Mouse (Mus musculus) lung, embryonic 15.5 days (tissue): ENCODE measurements around the gene Zg16. TPM values are rescaled to one million over a fixed set of nuclear protein-coding genes. Genes with fewer than 3 reads are reported as not detected.

Experiments used
- ATAC-seq: fragments of 200-750 bp; cut with Nextera tagmentation; 2 replicates; pipeline ENCODE4 v1.8.0; 2017; ENCODE audit warnings: moderate number of reproducible peaks, borderline replicate concordance; ENCODE audit not compliant: low FRiP score, low TSS enrichment; ENCODE audit errors: extremely low read depth
- H3K27ac ChIP-seq: fragments of 300-500 bp; sonication (generic); 2 replicates; pipeline ENCODE4 v1.5.1; 2015; ENCODE audit warnings: moderate library complexity, mild to moderate bottlenecking, inconsistent platforms
- H3K27me3 ChIP-seq: fragments of 300-500 bp; sonication (generic); 2 replicates; pipeline ENCODE4 v1.6.1; 2015; ENCODE audit warnings: inconsistent platforms
- H3K36me3 ChIP-seq: fragments of 300-500 bp; sonication (generic); 2 replicates; pipeline ENCODE4 v1.6.1; 2015; ENCODE audit warnings: inconsistent platforms
- H3K4me1 ChIP-seq: fragments of 300-500 bp; sonication (generic); 2 replicates; pipeline ENCODE4 v1.6.1; 2015; ENCODE audit warnings: inconsistent platforms
- H3K4me2 ChIP-seq: fragments of 300-500 bp; sonication (generic); 2 replicates; pipeline ENCODE4 v1.6.1; 2015; ENCODE audit warnings: inconsistent platforms, mild to moderate bottlenecking, moderate library complexity
- H3K4me3 ChIP-seq: fragments of 300-500 bp; sonication (generic); 2 replicates; pipeline ENCODE4 v1.5.1; 2015; ENCODE audit warnings: mild to moderate bottlenecking, inconsistent platforms
- H3K9ac ChIP-seq: fragments of 300-500 bp; sonication (generic); 2 replicates; pipeline ENCODE4 v1.6.1; 2015; ENCODE audit warnings: inconsistent platforms
- H3K9me3 ChIP-seq: fragments of 300-500 bp; sonication (generic); 2 replicates; pipeline ENCODE4 v1.6.1; 2016; ENCODE audit warnings: inconsistent platforms
- WGBS: fragments of 180-500 bp; shearing (Covaris S2); methylation state at CpG from one replicate; pipeline ENCODE4 v1.1.7; 2015; 5-methylcytosine and 5-hydroxymethylcytosine counted together
- polyA plus RNA-seq: library from polyadenylated mRNA; unstranded; fragments of >200 nt; fragmentation: Nextera tagmentation; extraction: Ambion mirVana; gene quantifications from 2 replicates; pipeline ENCODE4 v1.2.1, GENCODE M21; 2015

The Zg16 gene
- polyA plus RNA-seq, 1 experiment from 2014 or later, result not detected

- H3K4me1 ChIP-seq, result peaks cover 8% of the 10 kb centered on the region
- H3K27me3 ChIP-seq, result no peaks in the 10 kb centered on the region
- no peak for ATAC-seq
- WGBS, result 80% methylated on average over 1 of the region's 1 CpGs
- H3K36me3 ChIP-seq, result peaks cover 78% of the 10 kb centered on the region
- no peaks in the 10 kb centered on the region for H3K9me3 ChIP-seq
- no peak overlapping the region for H3K27ac ChIP-seq
- no peak overlapping the region for H3K4me2 ChIP-seq
- no peak overlapping the region for H3K9ac ChIP-seq
- no peak overlapping the region for H3K4me3 ChIP-seq
Observed at GRCm38 (mm10) chr7:127031244-127031643, 55.9 kb downstream of the Zg16 start.

- 94% methylated on average over 1 of the region's 1 CpGs for WGBS
- H3K4me1 ChIP-seq, result peaks cover 8% of the 10 kb centered on the region
Observed at GRCm38 (mm10) chr7:127030172-127030571, 57.0 kb downstream of the Zg16 start.

GRCm38 (mm10) chr7:127027885-127028284, 59.2 kb downstream of the Zg16 start:
- peaks cover 62% of the 10 kb centered on the region for H3K36me3 ChIP-seq
- ATAC-seq, result no peak
- WGBS, result 48% methylated on average over 8 of the region's 8 CpGs
- H3K9ac ChIP-seq, result peak overlapping the region; percentile 51
- peak overlapping the region; percentile 86 for H3K4me3 ChIP-seq
- H3K4me1 ChIP-seq, result peaks cover 30% of the 10 kb centered on the region
- H3K4me2 ChIP-seq, result peak overlapping the region; percentile 68
- peak overlapping the region; percentile 99 for H3K27ac ChIP-seq
- no peaks in the 10 kb centered on the region for H3K9me3 ChIP-seq
- H3K27me3 ChIP-seq, result no peaks in the 10 kb centered on the region

More at GRCm38 (mm10) chr7:127030172-127030571, 57.0 kb downstream of the Zg16 start:
- Histone ChIP-seq H3K9ac (no peak overlapping the region), H3K9me3 (no peaks in the 10 kb centered on the region), H3K4me2 (no peak overlapping the region), H3K36me3 (peaks cover 69% of the 10 kb centered on the region), H3K27ac (no peak overlapping the region), H3K27me3 (no peaks in the 10 kb centered on the region), H3K4me3 (no peak overlapping the region)
- no peak for ATAC-seq

- H3K4me1 ChIP-seq, result peaks cover 37% of the 10 kb centered on the region
- H3K36me3 ChIP-seq, result peaks cover 62% of the 10 kb centered on the region
- H3K9ac ChIP-seq, result peak within 1 kb of the TSS; percentile 98
- under 1% methylated on average over 62 of the region's 63 CpGs for WGBS
- peak within 1 kb of the TSS; percentile 86 for H3K4me3 ChIP-seq
- peak within 1 kb of the TSS; percentile 80 for H3K4me2 ChIP-seq
- ATAC-seq, result peak; percentile 93
- H3K9me3 ChIP-seq, result no peaks in the 10 kb centered on the region
- peak within 1 kb of the TSS; percentile 99 for H3K27ac ChIP-seq
- H3K27me3 ChIP-seq, result no peaks in the 10 kb centered on the region
Observed at GRCm38 (mm10) chr7:127026984-127027726, 60.0 kb downstream of the Zg16 start, which contains the start of gene Maz. Maz (minus strand) TSS chr7:127027037.

- H3K27me3 ChIP-seq, result no peaks in the 10 kb centered on the region
- peak overlapping the region; percentile 99 for H3K27ac ChIP-seq
- ATAC-seq, result peak; percentile 15; the same call in 1 of the 2 replicates
- WGBS, result no CpG with 5 or more reads among the region's 48 CpGs
- H3K9me3 ChIP-seq, result no peaks in the 10 kb centered on the region
- peaks cover 59% of the 10 kb centered on the region for H3K36me3 ChIP-seq
- H3K9ac ChIP-seq, result peak overlapping the region; percentile 98
- peaks cover 42% of the 10 kb centered on the region for H3K4me1 ChIP-seq
- peak overlapping the region; percentile 86 for H3K4me3 ChIP-seq
- peak overlapping the region; percentile 80 for H3K4me2 ChIP-seq
Observed at GRCm38 (mm10) chr7:127026616-127026983, 60.5 kb downstream of the Zg16 start.

- peak; percentile 16 for ATAC-seq
- peaks cover 46% of the 10 kb centered on the region for H3K4me1 ChIP-seq
- WGBS, result under 1% methylated on average over 24 of the region's 48 CpGs
- H3K4me2 ChIP-seq, result peak overlapping the region; percentile 80
- no peaks in the 10 kb centered on the region for H3K9me3 ChIP-seq
- peak overlapping the region; percentile 86 for H3K4me3 ChIP-seq
- peak overlapping the region; percentile 98 for H3K9ac ChIP-seq
- H3K27me3 ChIP-seq, result no peaks in the 10 kb centered on the region
- peaks cover 55% of the 10 kb centered on the region for H3K36me3 ChIP-seq
- peak overlapping the region; percentile 99 for H3K27ac ChIP-seq
Observed at GRCm38 (mm10) chr7:127026161-127026600, 60.9 kb downstream of the Zg16 start.

- no peak; the same call in 1 of the 2 replicates for ATAC-seq
- Histone ChIP-seq H3K36me3 (peaks cover 50% of the 10 kb centered on the region), H3K27ac (peak overlapping the region; percentile 99), H3K9me3 (no peaks in the 10 kb centered on the region), H3K9ac (peak overlapping the region; percentile 98), H3K4me1 (peaks cover 51% of the 10 kb centered on the region), H3K27me3 (no peaks in the 10 kb centered on the region), H3K4me2 (peak overlapping the region; percentile 80), H3K4me3 (peak overlapping the region; percentile 86)
- under 1% methylated on average over 65 of the region's 65 CpGs for WGBS
Observed at GRCm38 (mm10) chr7:127025556-127026160, 61.5 kb downstream of the Zg16 start.

GRCm38 (mm10) chr7:127024755-127025555, 62.2 kb downstream of the Zg16 start:
- H3K36me3 ChIP-seq, result peaks cover 43% of the 10 kb centered on the region
- peak overlapping the region; percentile 86 for H3K4me3 ChIP-seq
- peak overlapping the region; percentile 98 for H3K9ac ChIP-seq
- H3K9me3 ChIP-seq, result no peaks in the 10 kb centered on the region
- H3K4me1 ChIP-seq, result peaks cover 57% of the 10 kb centered on the region
- under 1% methylated on average over 30 of the region's 30 CpGs for WGBS
- H3K27ac ChIP-seq, result peak overlapping the region; percentile 99
- no peaks in the 10 kb centered on the region for H3K27me3 ChIP-seq
- H3K4me2 ChIP-seq, result peak overlapping the region; percentile 80
- peak; percentile 11; the same call in 1 of the 2 replicates for ATAC-seq

- WGBS, result 19% methylated on average over 19 of the region's 19 CpGs
- Histone ChIP-seq H3K4me3 (peak overlapping the region; percentile 86), H3K27ac (0 out of 2 replicates have a peak overlapping the region, but pooled peaks have one; percentile 99), H3K9ac (peak overlapping the region; percentile 98), H3K27me3 (no peaks in the 10 kb centered on the region), H3K9me3 (no peaks in the 10 kb centered on the region), H3K4me2 (peak overlapping the region; percentile 80), H3K36me3 (peaks cover 34% of the 10 kb centered on the region), H3K4me1 (peaks cover 66% of the 10 kb centered on the region)
- no peak for ATAC-seq
Observed at GRCm38 (mm10) chr7:127023896-127024690, 63.0 kb downstream of the Zg16 start.

GRCm38 (mm10) chr7:127023272-127023691, 63.8 kb downstream of the Zg16 start:
- peaks cover 26% of the 10 kb centered on the region for H3K36me3 ChIP-seq
- H3K4me1 ChIP-seq, result peaks cover 72% of the 10 kb centered on the region
- H3K4me3 ChIP-seq, result peak overlapping the region; percentile 86
- whole genome bisulfite sequencing, result 71% methylated on average over 13 of the region's 13 CpGs
- ATAC-seq, result no peak
- no peak overlapping the region for H3K27ac ChIP-seq
- peak overlapping the region; percentile 98 for H3K9ac ChIP-seq
- no peaks in the 10 kb centered on the region for H3K9me3 ChIP-seq
- no peaks in the 10 kb centered on the region for H3K27me3 ChIP-seq
- H3K4me2 ChIP-seq, result peak overlapping the region; percentile 80
